Mouse (Mus musculus) heart, adult 10 weeks (tissue): ENCODE data around the gene Exog. TPM values are rescaled to one million over a fixed set of nuclear protein-coding genes. Genes with fewer than 3 reads are reported as not detected.

ENCODE experiments used
- polyA plus RNA-seq: library from polyadenylated mRNA; stranded (reverse); fragments of 350-450 nt; fragmentation: Illumina TruSeq; extraction: RNeasy Lipid Tissue Mini Kit (QIAGEN cat#74804); gene quantifications from one replicate; pipeline ENCODE4 v1.2.3, GENCODE M21; 2014; ENCODE audit warnings: low read depth, low replicate concordance

Gene Exog
- 2.4 TPM for polyA plus RNA-seq

DNA sequence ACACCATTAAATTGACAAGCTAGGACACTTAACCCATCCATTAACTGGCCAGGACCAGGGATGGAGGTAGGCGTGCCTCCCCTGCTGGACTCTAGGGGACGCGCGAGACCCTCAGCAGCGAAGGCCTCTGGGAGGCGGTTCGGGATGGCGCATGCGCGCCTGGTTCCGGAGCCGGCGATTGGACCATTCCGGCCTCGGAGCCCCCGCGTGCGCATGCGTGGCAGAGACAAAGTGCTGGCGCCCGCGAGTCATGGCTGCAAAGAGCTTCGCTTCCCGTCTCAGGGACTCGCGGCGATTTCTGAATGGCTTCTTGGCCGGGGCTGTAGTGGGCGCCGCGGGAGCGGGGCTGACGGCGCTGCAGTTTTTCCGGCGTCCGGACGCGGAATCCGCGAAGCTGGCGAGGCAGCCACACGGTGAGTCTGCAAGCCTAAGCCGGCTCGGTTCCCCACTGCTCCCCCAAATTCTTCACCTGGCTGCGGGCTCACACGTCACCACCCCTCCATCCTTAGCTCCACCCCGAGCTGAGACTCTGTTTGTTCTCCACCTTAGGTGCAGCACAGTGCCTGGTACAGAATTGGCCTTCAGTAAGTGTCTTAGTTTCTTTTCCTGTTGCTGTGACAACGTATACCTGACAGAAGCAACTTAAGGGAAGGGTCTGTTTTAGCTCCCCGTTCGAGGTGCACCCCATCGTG is at the start of gene Exog:
Gene Exog (plus strand): TSS at position 206 of the 692 bp plus-strand sequence.

DNA sequence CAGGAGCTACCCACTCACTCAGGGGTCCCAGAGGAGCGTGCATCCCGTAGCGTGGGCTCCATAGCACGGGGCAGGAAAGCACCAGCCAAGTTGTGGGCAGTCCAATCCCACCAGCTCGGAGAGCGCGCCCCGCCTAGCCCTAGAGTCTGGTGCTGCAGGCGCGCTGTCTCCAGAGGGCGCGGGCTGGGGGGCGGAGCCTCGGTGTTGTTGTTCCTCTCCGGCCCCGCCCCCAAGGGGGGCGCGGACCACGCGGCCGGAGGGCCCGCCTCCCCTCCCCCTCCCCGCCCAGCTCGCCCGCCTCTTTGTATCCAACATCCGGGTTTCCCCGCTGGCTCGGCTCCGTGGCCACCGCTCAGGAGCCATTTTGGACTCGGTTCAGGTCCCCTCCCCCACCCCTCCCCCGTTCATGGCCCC is 42.9 kb upstream of the Exog start, which contains the start of gene Acvr2b:
Gene Acvr2b (plus strand): TSS at position 318 of the 414 bp plus-strand sequence.

Other genes with a start within 250 kb of the Exog start
- gene Slc22a13, start 235.8 kb upstream of the Exog start, polyA plus RNA-seq: not detected
- 36.4 TPM for gene Oxsr1, start 122.5 kb upstream of the Exog start, polyA plus RNA-seq
- gene Acaa1a, start 105.3 kb upstream of the Exog start, polyA plus RNA-seq: 80.0 TPM
- 15.7 TPM for gene Myd88, start 103.5 kb upstream of the Exog start, polyA plus RNA-seq
- 0.92 TPM for gene Xylb, start 87.6 kb upstream of the Exog start, polyA plus RNA-seq
- not detected for gene Slc22a14, start 79.4 kb upstream of the Exog start, polyA plus RNA-seq
- 2.5 TPM for gene Acvr2b, start 42.8 kb upstream of the Exog start, polyA plus RNA-seq
- 99.8 TPM for gene Scn5a, start 134.1 kb downstream of the Exog start, polyA plus RNA-seq